ENCODE assay signal across 7 mouse cellular contexts in the genomic region with DNA sequence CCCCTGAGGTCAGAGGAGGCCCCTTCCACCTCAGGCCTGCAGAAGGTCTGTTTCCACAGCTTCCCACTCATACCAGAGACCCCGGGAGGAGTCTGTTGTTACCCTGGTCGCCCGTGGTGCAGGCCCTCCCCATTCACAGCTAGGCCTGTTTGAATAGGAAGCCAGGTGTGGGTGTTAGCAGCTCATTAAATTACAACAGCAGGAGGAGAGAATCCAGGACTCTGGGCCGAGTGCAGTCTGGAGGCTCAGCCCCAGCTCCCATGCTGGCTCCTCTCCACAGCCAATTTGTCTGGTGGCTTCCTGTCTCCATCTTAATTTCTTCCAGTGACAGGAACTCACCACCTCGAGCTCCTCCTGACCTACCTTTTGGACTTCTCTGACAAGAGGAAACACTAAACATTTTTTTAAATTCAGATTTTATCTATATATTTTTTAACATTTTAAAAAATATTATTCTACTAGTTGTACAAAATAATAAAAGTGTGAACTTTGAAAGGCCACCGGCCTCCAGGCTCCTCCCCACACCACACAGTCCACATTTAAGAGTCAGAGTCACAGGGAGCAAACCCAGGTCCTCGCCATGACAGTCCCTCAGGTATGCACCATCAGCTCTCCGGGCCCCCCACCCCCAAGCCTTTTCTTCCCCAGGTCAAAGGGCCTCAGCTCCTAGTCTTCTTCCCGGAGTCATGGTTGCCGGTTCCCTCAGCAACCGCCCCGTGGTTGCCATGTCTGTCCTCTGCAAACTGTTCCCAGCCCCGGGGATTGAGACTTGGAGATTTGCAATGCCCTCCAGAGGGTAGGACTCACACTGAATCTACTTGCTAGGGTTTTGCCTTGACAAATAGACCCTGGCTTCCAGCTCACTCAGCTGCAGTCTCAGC.
DNase-seq lines count a peak whose midpoint lies in the region; ATAC-seq and TF ChIP-seq lines count a peak whose summit lies in the region.

No protein-coding gene starts in this region.

- DNase-seq in lung, embryonic 14.5 days, result no peak
- no peak for DNase-seq in lung, adult 2 months
- peak; percentile 29 for DNase-seq in cerebellum, adult 9-11 months
- DNase-seq in forelimb bud, embryonic 11.5 days (ENCODE audit: low read depth, low spot score), result peak; percentile 57
- DNase-seq in urinary bladder, postnatal 36 days (ENCODE audit: low spot score in 2 of 2), result no peak
- DNase-seq in kidney, postnatal 25 days, result no peak

- no peak overlapping the region for H3K4me2 ChIP-seq in lung, embryonic 14.5 days
- H3K4me2 ChIP-seq in midbrain, embryonic 15.5 days, result no peak overlapping the region

- no peak overlapping the region; the same call in 1 of the 2 replicates for H3K9ac ChIP-seq in lung, embryonic 14.5 days
- no peak overlapping the region for H3K9ac ChIP-seq in midbrain, embryonic 15.5 days

- peak; percentile 15; the same call in 1 of the 2 replicates for ATAC-seq in lung, embryonic 14.5 days (ENCODE audit: insufficient read depth)
- ATAC-seq in midbrain, embryonic 15.5 days (replicated peaks), result 0 out of 2 replicates have a peak, but pooled peaks have one; percentile 14

- no peak overlapping the region for H3K4me3 ChIP-seq in lung, embryonic 14.5 days (ENCODE audit: low read depth, low read length)
- no peak overlapping the region for H3K4me3 ChIP-seq in lung, adult 2 months (replicated peaks; ENCODE audit: extremely low read depth, low read depth, low read length)
- no peak overlapping the region for H3K4me3 ChIP-seq in midbrain, embryonic 15.5 days

- 38% methylated on average over 13 of the region's 13 CpGs for WGBS in lung, embryonic 14.5 days
- 62% methylated on average over 13 of the region's 13 CpGs for WGBS in lung, adult 2 months
- 22% methylated on average over 13 of the region's 13 CpGs for WGBS in midbrain, embryonic 15.5 days

- H3K27ac ChIP-seq in lung, embryonic 14.5 days (ENCODE audit: low read depth), result peak overlapping the region; percentile 70
- no peak overlapping the region for H3K27ac ChIP-seq in midbrain, embryonic 15.5 days

- H3K27me3 ChIP-seq in lung, embryonic 14.5 days (ENCODE audit: insufficient read depth, low read length), result no peaks in the 10 kb centered on the region
- H3K27me3 ChIP-seq in midbrain, embryonic 15.5 days (replicated peaks), result no peaks in the 10 kb centered on the region

- TF ChIP-seq POLR2A in lung, adult 2 months (IDR thresholded peaks at IDR 0.05; ENCODE audit: borderline replicate concordance, extremely low read depth, low read depth, low read length), result no peak

- H3K4me1 ChIP-seq in lung, embryonic 14.5 days (ENCODE audit: insufficient read depth), result peaks cover 13% of the 10 kb centered on the region
- no peaks in the 10 kb centered on the region for H3K4me1 ChIP-seq in lung, adult 2 months (ENCODE audit: control insufficient read depth, insufficient read depth, low read length)
- H3K4me1 ChIP-seq in midbrain, embryonic 15.5 days, result peaks cover 10% of the 10 kb centered on the region; the same call in 1 of the 2 replicates

- H3K9me3 ChIP-seq in lung, embryonic 14.5 days (ENCODE audit: low read depth, low read length), result no peaks in the 10 kb centered on the region
- H3K9me3 ChIP-seq in midbrain, embryonic 15.5 days, result no peaks in the 10 kb centered on the region

- no peaks in the 10 kb centered on the region for H3K36me3 ChIP-seq in lung, embryonic 14.5 days (ENCODE audit: insufficient read depth)
- no peaks in the 10 kb centered on the region for H3K36me3 ChIP-seq in midbrain, embryonic 15.5 days (replicated peaks)

- no peak for TF ChIP-seq CTCF in lung, embryonic 14.5 days (IDR thresholded peaks at IDR 0.05; ENCODE audit: low read depth)
- no peak for TF ChIP-seq CTCF in lung, adult 2 months (IDR thresholded peaks at IDR 0.05; ENCODE audit: insufficient read depth, low read length)

Comparison
In these comparisons a context has a peak if more than half of its experiments do, and no peak if none do; other contexts are left out.
1. DNase-seq: peak in cerebellum, adult 9-11 months (single experiment) and forelimb bud, embryonic 11.5 days (single experiment); none in lung, embryonic 14.5 days (single experiment), lung, adult 2 months (single experiment), urinary bladder, postnatal 36 days (0 of 2) and kidney, postnatal 25 days (0 of 2).